Mouse (Mus musculus): Measurements from ENCODE around the gene Tpk1.

DNA sequence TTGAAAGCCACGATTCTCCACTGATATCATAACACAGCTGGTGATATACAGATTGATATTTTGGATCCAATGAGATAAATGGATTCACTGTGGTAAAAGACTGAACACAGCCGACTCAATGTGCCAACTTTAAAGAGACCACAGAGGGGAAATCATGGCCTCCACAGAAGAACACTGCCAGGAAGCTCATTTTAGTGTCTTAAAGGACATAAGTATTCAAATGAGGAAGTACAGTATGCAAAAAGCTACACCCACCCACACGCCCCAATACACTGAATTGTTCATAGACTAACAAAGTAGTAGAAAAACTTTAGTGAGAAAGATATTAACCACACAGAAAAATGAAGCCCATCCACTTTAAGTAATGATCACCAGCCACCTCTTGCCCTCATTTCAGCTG lies 46.8 kb downstream of the Tpk1 start:
- TF ChIP-seq CTCF (IDR thresholded peaks at IDR 0.05) (no peak), EP300 (IDR thresholded peaks at IDR 0.05) (no peak)

All from lung, postnatal 0 days (tissue).